Mouse (Mus musculus): Measurements from ENCODE around the gene Mtfr1l.

The Mtfr1l gene

DNA sequence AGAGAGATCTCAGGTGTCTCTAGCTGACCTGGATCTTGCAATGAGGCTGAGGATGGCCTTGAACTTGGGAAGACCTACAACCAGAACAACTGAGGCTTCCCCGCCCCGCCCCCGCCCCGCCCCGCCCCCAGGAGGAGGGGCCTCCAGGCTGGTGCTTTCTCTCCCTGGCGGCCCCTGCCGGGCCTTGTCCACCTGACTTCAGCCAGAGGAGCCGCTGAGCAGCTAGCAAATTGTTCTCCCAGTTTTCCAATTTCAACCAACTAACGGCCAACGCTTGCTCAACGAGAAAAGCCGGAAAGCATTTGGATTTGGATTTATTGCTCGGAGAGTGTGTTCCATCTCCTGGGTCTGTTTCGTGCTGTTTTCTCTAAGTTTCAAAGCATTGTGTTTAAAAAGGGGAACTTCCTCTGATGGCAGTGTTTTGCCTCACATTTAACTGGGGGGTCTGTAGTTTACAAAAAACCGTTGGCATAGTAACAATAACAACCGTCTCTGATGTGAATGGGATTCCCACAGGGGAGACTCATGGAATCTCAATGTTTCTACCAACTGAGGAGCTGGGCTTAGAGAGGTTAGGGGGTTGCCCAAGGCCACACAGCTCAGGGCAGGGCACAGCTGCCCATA, 22.6 kb upstream of the Mtfr1l start:
- no peak for DNase-seq (ENCODE audit: low spot score in 2 of 2)

- DNase-seq (ENCODE audit: low spot score in 2 of 2) = no peak
These were observed 20.9 kb upstream of the Mtfr1l start for GRCm38 (mm10) chr4:134555956-134556580.

DNA sequence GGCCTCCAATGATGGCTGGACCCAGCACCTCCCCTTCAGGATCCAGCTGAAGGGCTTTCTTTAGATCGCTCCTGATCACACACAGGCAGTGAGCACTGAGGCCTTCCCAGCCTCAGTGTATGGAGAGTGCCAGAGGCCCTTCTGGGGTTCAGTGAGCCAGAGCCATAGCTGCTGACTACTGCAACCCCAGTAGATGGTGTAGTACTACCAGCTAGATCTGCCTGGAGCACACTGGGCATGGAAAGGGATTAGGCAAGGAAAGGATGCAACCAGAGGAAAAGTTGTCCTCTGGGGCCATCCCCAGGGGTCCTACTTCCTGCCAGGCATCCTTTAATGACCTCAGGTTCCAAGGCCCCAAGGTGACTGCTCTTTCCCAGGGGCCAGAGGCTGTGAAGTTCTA, 18.4 kb upstream of the Mtfr1l start:
- DNase-seq (ENCODE audit: low spot score in 2 of 2) = no peak

DNA sequence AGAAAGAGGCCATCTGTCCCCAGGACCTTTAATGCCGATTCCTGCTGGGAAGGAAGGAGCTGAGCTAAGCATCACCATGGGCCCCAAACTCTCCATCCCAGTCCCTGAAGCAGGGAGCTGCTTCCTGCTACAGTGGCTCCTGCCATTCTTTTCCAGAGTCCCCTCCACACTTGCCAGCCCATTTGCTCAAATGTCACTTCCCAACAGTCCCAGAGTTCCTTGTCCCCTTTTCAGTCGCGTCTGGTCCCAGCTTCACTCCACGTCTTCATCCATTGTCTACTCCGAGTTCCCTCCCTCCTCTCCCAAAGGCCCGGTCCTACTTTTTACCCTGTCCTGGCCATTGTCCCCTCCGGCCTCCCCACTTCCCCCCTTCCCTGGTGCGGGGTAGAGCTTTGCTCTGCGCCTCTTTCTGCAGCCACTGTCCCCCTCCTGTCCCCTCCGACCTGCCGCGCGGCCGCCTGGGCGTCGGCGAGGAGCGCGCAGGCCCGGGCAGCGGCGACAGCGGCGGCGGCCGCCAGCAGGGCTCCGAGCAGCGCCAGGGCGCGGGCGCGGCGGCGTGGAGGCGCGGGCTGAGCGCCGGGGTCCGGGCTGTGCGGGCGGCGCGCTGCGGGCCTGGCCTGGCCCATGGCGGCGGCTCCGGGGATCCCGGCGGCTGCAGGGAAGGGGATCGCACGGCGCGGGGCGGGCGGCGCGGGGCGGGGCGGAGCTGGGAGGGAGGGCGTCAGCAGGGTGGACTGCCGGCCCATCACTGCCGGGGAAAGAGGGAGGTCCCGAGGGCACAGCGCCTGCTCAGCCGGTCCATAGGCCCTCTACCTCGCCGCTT, 16.5 kb upstream of the Mtfr1l start, which contains the start of gene Selenon:
Selenon (minus strand) TSS at position 673 of the 823 bp plus-strand sequence.
- DNase-seq (ENCODE audit: low spot score in 2 of 2) = no peak

DNA sequence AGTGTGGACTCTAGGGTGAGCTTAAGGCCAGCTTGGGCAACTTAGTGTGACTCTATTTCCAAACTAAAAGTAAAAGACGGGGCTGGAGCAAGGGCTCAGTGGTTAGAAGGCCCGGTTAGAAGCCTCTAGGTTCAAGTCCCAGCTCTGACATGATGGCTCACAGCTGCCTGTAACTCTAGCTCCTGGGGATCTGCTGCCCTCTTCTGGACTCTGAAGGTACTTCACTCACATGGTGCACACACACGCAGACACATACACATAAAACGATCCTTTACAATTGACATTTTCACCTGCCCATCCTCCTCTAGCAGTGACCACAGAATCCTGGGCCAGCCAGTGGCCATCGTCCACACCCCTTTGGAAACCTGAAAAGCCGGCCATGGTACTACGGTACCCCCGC, 14.7 kb upstream of the Mtfr1l start:
- no peak for DNase-seq (ENCODE audit: low spot score in 2 of 2)

DNA sequence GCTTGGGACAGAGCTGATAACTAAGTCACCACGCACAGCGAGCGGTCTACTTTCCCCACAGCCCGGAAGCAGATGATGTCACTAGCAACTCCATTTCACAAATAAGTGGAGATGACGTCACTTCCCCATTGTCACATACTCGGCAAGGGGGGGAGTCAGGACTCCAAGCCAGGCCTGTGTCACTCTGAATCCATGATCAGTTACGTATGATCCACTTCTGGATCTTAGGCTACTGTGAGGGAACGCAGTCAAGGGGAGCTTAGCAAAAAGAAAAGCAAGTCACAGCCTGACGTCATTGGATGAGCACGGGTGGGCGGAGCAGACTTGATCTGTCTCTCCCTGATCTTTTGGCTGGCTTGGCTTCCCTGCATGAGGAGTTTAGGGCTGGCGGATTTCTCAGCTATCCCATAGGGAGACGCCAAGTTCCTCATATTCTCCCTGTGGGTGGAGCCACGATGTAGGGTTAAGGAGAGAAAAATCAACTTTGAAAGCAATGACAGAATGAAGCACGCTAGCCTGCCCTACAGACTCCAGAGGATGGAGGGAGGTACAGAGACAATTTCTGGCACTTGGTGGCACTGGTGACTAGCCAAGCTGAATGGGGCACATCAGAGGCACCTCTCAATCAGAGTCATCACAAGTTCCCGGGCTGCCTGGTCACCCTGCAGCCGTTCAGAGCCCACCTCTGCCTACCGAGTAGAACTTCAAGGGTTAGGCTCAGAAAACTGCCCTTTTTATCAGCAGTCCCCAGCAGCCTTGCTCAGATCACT, 13.2 kb upstream of the Mtfr1l start:
- DNase-seq (ENCODE audit: low spot score in 2 of 2) = no peak

- DNase-seq (ENCODE audit: low spot score in 2 of 2) = no peak
These were observed 11.9 kb upstream of the Mtfr1l start for GRCm38 (mm10) chr4:134546814-134547705.

DNA sequence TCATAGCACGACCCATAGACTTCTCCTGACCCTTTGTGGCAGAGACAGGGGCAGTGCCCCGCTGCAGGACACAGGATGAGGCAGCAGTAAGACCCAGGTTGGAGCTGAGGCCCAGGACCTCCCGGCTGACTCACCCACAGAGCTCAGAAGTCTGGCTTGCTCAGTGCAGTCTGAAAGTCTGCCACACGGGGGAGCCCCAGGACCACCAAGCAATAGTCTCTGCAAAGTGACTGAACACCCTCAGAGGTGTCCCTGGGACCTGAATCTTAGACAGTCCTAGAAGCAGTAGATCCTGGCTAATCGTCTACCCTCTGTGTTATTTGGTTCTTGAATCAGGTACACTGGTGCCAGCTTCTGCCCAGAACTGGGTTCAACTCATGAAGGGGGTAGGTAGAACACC, 8.1 kb upstream of the Mtfr1l start:
- DNase-seq (ENCODE audit: low spot score in 2 of 2) = peak; percentile 96 to 97

DNA sequence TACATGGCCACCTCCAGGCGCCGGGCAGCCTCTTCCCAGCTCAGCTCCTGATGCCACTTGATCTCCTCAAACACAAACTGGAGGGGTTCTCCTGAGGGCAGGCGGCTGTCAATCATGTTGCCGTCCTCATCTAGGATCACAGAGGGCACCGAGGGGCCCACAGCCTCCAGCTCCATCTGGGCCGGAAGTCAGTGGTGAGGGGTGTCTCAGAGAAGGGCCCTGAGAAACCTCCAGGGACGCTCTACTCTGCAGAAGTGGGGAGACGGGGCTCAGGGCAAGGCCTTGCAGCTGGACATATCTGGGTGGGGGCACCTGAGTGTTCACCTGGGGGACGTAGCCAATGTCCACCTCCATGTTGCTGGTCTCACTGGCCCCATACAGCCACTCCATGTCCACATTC, 7.5 kb upstream of the Mtfr1l start:
- no peak for DNase-seq (ENCODE audit: low spot score in 2 of 2)

DNA sequence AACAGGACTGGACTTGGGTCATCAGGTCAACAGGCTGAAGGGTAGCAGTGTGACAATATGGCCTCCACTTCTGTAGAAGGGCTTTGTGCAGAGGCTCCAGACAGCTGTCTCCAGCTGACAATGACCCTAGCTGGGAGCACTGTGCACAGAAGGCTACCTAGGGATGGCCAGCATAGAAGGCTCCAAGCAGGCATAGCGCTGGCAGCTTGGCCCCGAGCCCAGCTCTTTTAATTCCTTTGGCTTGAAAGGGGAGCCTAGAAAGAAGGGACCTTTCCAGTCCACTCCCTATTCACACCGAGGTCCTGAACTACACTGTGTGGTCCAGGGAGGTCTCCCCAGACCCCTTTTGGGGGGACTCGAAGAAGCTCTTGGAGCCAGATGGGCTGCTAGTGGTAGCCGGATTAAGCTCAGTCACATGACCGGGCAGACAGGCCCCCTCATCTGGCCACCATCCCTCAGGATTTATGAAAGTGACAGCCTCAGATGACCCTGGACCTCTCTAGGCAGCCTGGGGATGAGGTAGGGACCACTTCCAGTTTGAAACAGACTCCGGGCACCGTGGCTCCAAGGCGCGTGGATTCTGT, 3.9 kb upstream of the Mtfr1l start:
- DNase-seq (ENCODE audit: low spot score in 2 of 2) = no peak

- no peak for DNase-seq (ENCODE audit: low spot score in 2 of 2)
These were observed 582 bp upstream of the Mtfr1l start for GRCm38 (mm10) chr4:134535787-134536151.

- peak in 1 of 2 experiments; percentile 41 for DNase-seq (ENCODE audit: low spot score in 2 of 2)
These were observed 882 bp downstream of the Mtfr1l start for GRCm38 (mm10) chr4:134534124-134534886.

- DNase-seq (ENCODE audit: low spot score in 2 of 2) = no peak
These were observed 1.8 kb downstream of the Mtfr1l start for GRCm38 (mm10) chr4:134533421-134533820.

DNA sequence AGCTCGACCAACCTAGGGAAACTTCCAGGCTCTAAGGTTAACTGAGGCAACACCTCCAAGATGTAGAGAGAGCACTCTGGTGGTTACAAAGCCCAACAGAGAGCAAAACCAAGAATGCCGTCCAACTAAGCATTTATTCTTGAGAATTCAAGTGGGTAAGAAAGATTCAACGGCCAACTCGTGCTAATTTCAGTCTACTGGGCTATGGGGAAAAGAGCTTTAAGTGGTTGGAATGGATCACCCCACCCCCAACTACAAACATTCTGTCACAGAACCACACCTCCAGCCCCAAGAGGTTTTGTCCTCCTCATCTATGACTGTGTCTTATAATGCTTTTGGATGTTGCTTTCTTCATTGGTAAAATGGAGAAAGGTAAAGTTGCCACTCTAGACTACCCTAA, 2.3 kb downstream of the Mtfr1l start:
- DNase-seq (ENCODE audit: low spot score in 2 of 2) = no peak

DNA sequence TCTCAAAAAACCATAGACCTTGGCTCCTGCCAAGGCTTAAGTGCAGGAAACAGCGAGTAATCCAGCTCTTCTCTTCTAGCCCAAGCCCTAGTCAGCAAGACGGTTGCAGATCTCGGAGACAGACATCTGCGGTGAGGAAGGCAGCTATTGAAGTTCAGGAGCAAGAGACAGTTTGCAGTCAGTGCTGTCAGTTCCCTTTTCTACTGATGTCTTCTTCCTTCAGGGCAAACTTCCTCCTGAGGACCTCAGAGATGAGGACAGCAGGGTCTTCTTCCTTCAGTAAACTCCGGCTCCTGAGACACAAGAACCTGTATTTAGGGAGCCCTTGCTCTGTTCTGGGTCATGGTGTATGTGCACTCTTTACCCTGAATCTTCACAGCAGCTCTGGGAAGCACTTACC, 9.0 kb downstream of the Mtfr1l start:
- DNase-seq (ENCODE audit: low spot score in 2 of 2) = no peak

GRCm38 (mm10) chr4:134525806-134526205, 9.4 kb downstream of the Mtfr1l start:
- no peak for DNase-seq (ENCODE audit: low spot score in 2 of 2)

DNA sequence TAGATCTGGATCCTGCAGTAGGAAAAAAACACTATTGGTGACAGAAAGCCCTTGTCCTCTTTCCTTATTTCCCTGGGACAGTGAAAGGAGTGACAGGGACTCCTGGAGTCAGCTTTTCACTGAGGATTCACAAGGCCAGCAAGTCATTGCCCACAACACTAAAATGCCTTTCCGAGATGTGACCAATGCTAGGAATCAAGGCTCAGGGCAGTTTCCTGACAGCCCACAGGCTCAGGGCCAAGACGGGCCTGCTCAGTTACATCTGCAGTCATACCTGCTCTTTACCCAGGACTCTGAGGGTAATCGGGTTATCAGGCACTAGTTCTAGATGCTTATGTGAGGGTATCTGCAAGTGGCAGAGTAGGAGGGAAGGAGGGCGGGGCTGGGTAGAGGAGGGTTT, 11.7 kb downstream of the Mtfr1l start:
- no peak for DNase-seq (ENCODE audit: low spot score in 2 of 2)

- no peak for DNase-seq (ENCODE audit: low spot score in 2 of 2)
These were observed 15.9 kb downstream of the Mtfr1l start for GRCm38 (mm10) chr4:134519281-134519680.

DNA sequence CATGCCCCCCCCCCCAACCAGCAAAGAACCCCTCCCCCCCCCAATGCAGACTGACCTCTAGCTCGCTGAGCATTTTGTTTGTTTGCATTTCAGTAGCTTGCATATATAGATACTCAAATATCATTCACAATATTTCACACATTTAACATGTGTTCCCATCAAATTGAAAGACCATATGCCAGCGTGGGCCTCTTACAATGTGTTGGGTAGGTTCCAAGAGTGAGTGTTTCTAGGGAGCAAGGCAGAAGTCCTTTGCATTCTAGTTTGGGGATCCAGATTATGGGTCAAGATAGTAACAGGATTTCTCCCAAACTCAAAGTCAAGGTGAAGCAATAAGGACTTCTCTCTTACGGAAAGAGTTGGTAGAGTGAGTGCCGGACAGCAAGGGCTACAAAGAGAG, 16.6 kb downstream of the Mtfr1l start:
- DNase-seq (ENCODE audit: low spot score in 2 of 2) = no peak

- no peak for DNase-seq (ENCODE audit: low spot score in 2 of 2)
These were observed 17.5 kb downstream of the Mtfr1l start for GRCm38 (mm10) chr4:134517719-134518118.
